Mouse (Mus musculus): Measurements from ENCODE around the gene Mrpl51. TPM values are rescaled to one million over a fixed set of nuclear protein-coding genes. Genes with fewer than 3 reads are reported as not detected.

Mrpl51 gene
- polyA plus RNA-seq, 1 experiment from 2014 or later = 210 TPM

GRCm38 (mm10) chr6:125152212-125153017 is 39.2 kb upstream of the Mrpl51 start:
- WGBS (ENCODE audit: insufficient replicate concordance) = 46% methylated on average over 22 of the region's 22 CpGs
- ATAC-seq (peak; percentile 41), DNase-seq (no peak)
- Histone ChIP-seq H3K9me3 (ENCODE audit: low read length) (no peaks in the 10 kb centered on the region), H3K9ac (replicated peaks) (no peak overlapping the region), H3K4me1 (ENCODE audit: insufficient read depth) (peaks cover 16% of the 10 kb centered on the region), H3K4me3 (ENCODE audit: low read depth, low read length) (no peak overlapping the region), H3K27me3 (ENCODE audit: insufficient read depth, low read length) (no peaks in the 10 kb centered on the region), H3K36me3 (replicated peaks; ENCODE audit: insufficient read depth, low read length) (peaks cover 20% of the 10 kb centered on the region), H3K27ac (ENCODE audit: low read depth) (no peak overlapping the region), H3K4me2 (ENCODE audit: low read depth, low read length) (peak overlapping the region; percentile 3; the same call in 1 of the 2 replicates)
- no peak for TF ChIP-seq EP300 (IDR thresholded peaks at IDR 0.05; ENCODE audit: low read depth)
- no peak for TF ChIP-seq CTCF (IDR thresholded peaks at IDR 0.05; ENCODE audit: low read depth)

- 56% methylated on average over 5 of the region's 5 CpGs for WGBS (ENCODE audit: insufficient replicate concordance)
- Histone ChIP-seq H3K4me3 (ENCODE audit: low read depth, low read length) (no peak overlapping the region), H3K4me2 (ENCODE audit: low read depth, low read length) (no peak overlapping the region), H3K9me3 (ENCODE audit: low read length) (no peaks in the 10 kb centered on the region), H3K27me3 (ENCODE audit: insufficient read depth, low read length) (no peaks in the 10 kb centered on the region), H3K36me3 (replicated peaks; ENCODE audit: insufficient read depth, low read length) (peaks cover 20% of the 10 kb centered on the region), H3K27ac (ENCODE audit: low read depth) (no peak overlapping the region), H3K9ac (replicated peaks) (no peak overlapping the region), H3K4me1 (ENCODE audit: insufficient read depth) (peaks cover 14% of the 10 kb centered on the region)
- DNase-seq (no peak), ATAC-seq (no peak)
- TF ChIP-seq CTCF (IDR thresholded peaks at IDR 0.05; ENCODE audit: low read depth) (no peak), EP300 (IDR thresholded peaks at IDR 0.05; ENCODE audit: low read depth) (no peak)
These were observed 38.6 kb upstream of the Mrpl51 start for GRCm38 (mm10) chr6:125153018-125153389.

GRCm38 (mm10) chr6:125153682-125154081 is 37.9 kb upstream of the Mrpl51 start:
- peaks cover 20% of the 10 kb centered on the region for H3K36me3 ChIP-seq (replicated peaks; ENCODE audit: insufficient read depth, low read length)
- H3K27me3 ChIP-seq (ENCODE audit: insufficient read depth, low read length) = no peaks in the 10 kb centered on the region
- no peak overlapping the region for H3K27ac ChIP-seq (ENCODE audit: low read depth)
- H3K4me2 ChIP-seq (ENCODE audit: low read depth, low read length) = no peak overlapping the region
- DNase-seq (no peak), ATAC-seq (no peak)
- no peak overlapping the region for H3K9ac ChIP-seq (replicated peaks)
- 63% methylated on average over 4 of the region's 4 CpGs for WGBS (ENCODE audit: insufficient replicate concordance)
- no peaks in the 10 kb centered on the region for H3K9me3 ChIP-seq (ENCODE audit: low read length)
- peaks cover 11% of the 10 kb centered on the region for H3K4me1 ChIP-seq (ENCODE audit: insufficient read depth)
- no peak for TF ChIP-seq CTCF (IDR thresholded peaks at IDR 0.05; ENCODE audit: low read depth)
- TF ChIP-seq EP300 (IDR thresholded peaks at IDR 0.05; ENCODE audit: low read depth) = no peak
- H3K4me3 ChIP-seq (ENCODE audit: low read depth, low read length) = no peak overlapping the region

- no peak for TF ChIP-seq EP300 (IDR thresholded peaks at IDR 0.05; ENCODE audit: low read depth)
- peak; percentile 55 for TF ChIP-seq CTCF (IDR thresholded peaks at IDR 0.05; ENCODE audit: low read depth)
- peaks cover 27% of the 10 kb centered on the region for H3K36me3 ChIP-seq (replicated peaks; ENCODE audit: insufficient read depth, low read length)
- DNase-seq (no peak), ATAC-seq (no peak)
- H3K4me1 ChIP-seq (ENCODE audit: insufficient read depth) = peaks cover 6% of the 10 kb centered on the region; the same call in 1 of the 2 replicates
- no peaks in the 10 kb centered on the region for H3K9me3 ChIP-seq (ENCODE audit: low read length)
- H3K4me2 ChIP-seq (ENCODE audit: low read depth, low read length) = no peak overlapping the region
- H3K27me3 ChIP-seq (ENCODE audit: insufficient read depth, low read length) = no peaks in the 10 kb centered on the region
- H3K9ac ChIP-seq (replicated peaks) = no peak overlapping the region
- H3K27ac ChIP-seq (ENCODE audit: low read depth) = no peak overlapping the region
- no peak overlapping the region for H3K4me3 ChIP-seq (ENCODE audit: low read depth, low read length)
These were observed 37.1 kb upstream of the Mrpl51 start for GRCm38 (mm10) chr6:125154550-125154949.

GRCm38 (mm10) chr6:125155262-125155661 is 36.3 kb upstream of the Mrpl51 start:
- Histone ChIP-seq H3K27ac (ENCODE audit: low read depth) (no peak overlapping the region), H3K9ac (replicated peaks) (no peak overlapping the region), H3K9me3 (ENCODE audit: low read length) (no peaks in the 10 kb centered on the region), H3K4me1 (ENCODE audit: insufficient read depth) (peaks cover 6% of the 10 kb centered on the region), H3K27me3 (ENCODE audit: insufficient read depth, low read length) (no peaks in the 10 kb centered on the region), H3K4me3 (ENCODE audit: low read depth, low read length) (no peak overlapping the region), H3K36me3 (replicated peaks; ENCODE audit: insufficient read depth, low read length) (peaks cover 33% of the 10 kb centered on the region), H3K4me2 (ENCODE audit: low read depth, low read length) (no peak overlapping the region)
- WGBS (ENCODE audit: insufficient replicate concordance) = 69% methylated on average over 8 of the region's 8 CpGs
- ATAC-seq (no peak), DNase-seq (no peak)
- TF ChIP-seq CTCF (IDR thresholded peaks at IDR 0.05; ENCODE audit: low read depth) = no peak
- no peak for TF ChIP-seq EP300 (IDR thresholded peaks at IDR 0.05; ENCODE audit: low read depth)

- H3K4me1 ChIP-seq (ENCODE audit: insufficient read depth) = peaks cover 15% of the 10 kb centered on the region
- peak; percentile 57 for DNase-seq
- H3K9me3 ChIP-seq (ENCODE audit: low read length) = no peaks in the 10 kb centered on the region
- peak overlapping the region; percentile 70; the same call in 1 of the 2 replicates for H3K27ac ChIP-seq (ENCODE audit: low read depth)
- no peaks in the 10 kb centered on the region for H3K27me3 ChIP-seq (ENCODE audit: insufficient read depth, low read length)
- TF ChIP-seq EP300 (IDR thresholded peaks at IDR 0.05; ENCODE audit: low read depth) (no peak), CTCF (IDR thresholded peaks at IDR 0.05; ENCODE audit: low read depth) (no peak)
- H3K9ac ChIP-seq (replicated peaks) = no peak overlapping the region
- peak; percentile 69 for ATAC-seq
- no peak overlapping the region for H3K4me2 ChIP-seq (ENCODE audit: low read depth, low read length)
- H3K36me3 ChIP-seq (replicated peaks; ENCODE audit: insufficient read depth, low read length) = peaks cover 37% of the 10 kb centered on the region
- 62% methylated on average over 3 of the region's 3 CpGs for whole genome bisulfite sequencing (ENCODE audit: insufficient replicate concordance)
- no peak overlapping the region for H3K4me3 ChIP-seq (ENCODE audit: low read depth, low read length)
These were observed 35.1 kb upstream of the Mrpl51 start for GRCm38 (mm10) chr6:125156491-125156890.
